Mouse (Mus musculus) layer of hippocampus, postnatal 14 days (tissue): ENCODE measurements around the gene Aldh3a2. TPM values are rescaled to one million over a fixed set of nuclear protein-coding genes. Genes with fewer than 3 reads are reported as not detected.
"Not testable (repeated sequence)": the region's sequence is repeated elsewhere in the genome, so short reads cannot be mapped to it uniquely, and the experiment has no call there.

Source experiments
- DNase-seq, 2 experiments: peaks; one replicate each; pipeline ENCODE4 v3.0.0; 2021 to 2022; ENCODE audit warnings: low spot score in 2 of 2, mixed read lengths in 1 of 2
- total RNA-seq, 2 experiments: library from RNA; stranded (reverse); gene quantifications; 2 replicates each; pipeline ENCODE4 v1.2.3; 2021

The Aldh3a2 gene
- total RNA-seq, 2 experiments from 2014 or later, result 54.5 to 57.5 TPM

- no peak for DNase-seq
These were observed 91.5 kb downstream of the Aldh3a2 start for GRCm38 (mm10) chr11:61175778-61176177.

GRCm38 (mm10) chr11:61174821-61175658 is 92.2 kb downstream of the Aldh3a2 start, which contains the start of gene Usp22:
Gene Usp22 (minus strand): TSS chr11:61175055.
- peak; percentile 100 for DNase-seq

GRCm38 (mm10) chr11:61174291-61174820 is 92.9 kb downstream of the Aldh3a2 start:
- peak; percentile 61 to 66 for DNase-seq

GRCm38 (mm10) chr11:61173477-61173876 is 93.8 kb downstream of the Aldh3a2 start:
- DNase-seq, result not testable (repeated sequence)

Other genes with a start within 250 kb of the Aldh3a2 start
- gene Kcnj12, start 244.9 kb downstream of the Aldh3a2 start, total RNA-seq, result 1 to 10 TPM; 7.1 to 8.0 TPM
- 1 to 10 TPM in 1 of 2 experiments, under 1 TPM in 1; 0.99 to 1.4 TPM for gene Tnfrsf13b, start 140.7 kb downstream of the Aldh3a2 start, total RNA-seq
- 100 to 1,000 TPM; 319 to 320 TPM for gene Usp22, start 92.4 kb downstream of the Aldh3a2 start, total RNA-seq
- gene Aldh3a1, start 59.9 kb downstream of the Aldh3a2 start, total RNA-seq, result under 1 TPM; 0.81 to 0.95 TPM
- under 1 TPM in 1 of 2 experiments, not detected in 1; 0.17 TPM for gene Slc47a2, start 75.4 kb upstream of the Aldh3a2 start, total RNA-seq
- gene Slc47a1, start 110.9 kb upstream of the Aldh3a2 start, total RNA-seq, result under 1 TPM; 0.83 to 0.93 TPM
- 100 to 1,000 TPM; 328 to 329 TPM for gene Rnf112, start 186.7 kb upstream of the Aldh3a2 start, total RNA-seq
- 10 to 100 TPM in 1 of 2 experiments, 1 to 10 TPM in 1; 8.5 to 12.5 TPM for gene Mfap4, start 218.0 kb upstream of the Aldh3a2 start, total RNA-seq
- 10 to 100 TPM; 32.8 to 36.2 TPM for gene Mapk7, start 226.9 kb upstream of the Aldh3a2 start, total RNA-seq
- gene B9d1, start 237.7 kb upstream of the Aldh3a2 start, total RNA-seq, result 10 to 100 TPM; 37.3 to 37.4 TPM